Mouse (Mus musculus) thymus, postnatal 10 days (tissue): ENCODE results near the gene Gabbr2.

ENCODE experiments used
- DNase-seq, 2 experiments: peaks; one replicate each; pipeline ENCODE4 v3.0.0; 2021; ENCODE audit warnings: low spot score in 2 of 2

The Gabbr2 gene

DNA sequence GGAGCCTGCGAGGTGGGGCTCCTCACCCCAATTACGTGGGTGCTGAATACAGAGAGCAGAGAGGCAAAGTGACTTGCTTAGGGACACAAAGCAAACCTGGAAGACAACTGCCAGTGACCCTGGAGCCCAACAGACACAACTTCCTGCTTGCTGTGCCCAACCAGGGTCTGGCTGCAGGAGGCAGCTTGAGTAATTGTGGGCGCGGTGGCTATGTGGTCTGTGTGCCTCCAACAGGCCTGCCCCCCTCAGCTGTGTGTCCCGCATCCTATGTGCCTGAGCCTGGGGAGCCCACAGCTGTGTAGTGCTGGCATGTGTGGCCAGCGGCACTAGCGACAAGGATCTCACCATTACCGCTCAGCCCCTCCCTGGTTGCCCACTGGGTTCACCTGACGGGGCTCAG, 377.0 kb downstream of the Gabbr2 start:
- peak in 1 of 2 experiments; percentile 19 for DNase-seq

DNA sequence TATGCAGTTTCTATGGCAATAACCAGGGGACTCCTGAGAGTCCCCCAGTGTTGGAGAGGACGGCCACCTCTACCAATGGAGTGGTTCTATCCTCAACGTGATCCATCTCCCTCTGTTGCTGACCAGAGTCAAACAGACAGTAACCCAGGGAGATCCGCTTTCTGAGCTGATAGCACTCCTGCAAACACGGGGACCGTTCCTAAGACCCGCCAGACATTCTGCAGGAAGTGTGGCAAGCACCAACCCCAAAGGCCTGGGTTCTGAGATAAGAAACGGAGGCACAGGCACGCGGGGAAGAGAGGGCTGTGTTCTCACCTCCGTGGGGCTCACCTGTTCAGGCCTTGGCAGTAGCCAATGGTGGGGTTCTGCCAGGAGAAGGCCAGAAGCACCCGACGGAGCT, 378.1 kb downstream of the Gabbr2 start:
- no peak for DNase-seq
